Mouse (Mus musculus) right cerebral cortex, postnatal 25 days (tissue): ENCODE measurements around the gene Mllt6.
"Not testable (repeated sequence)": the region's sequence is repeated elsewhere in the genome, so short reads cannot be mapped to it uniquely, and the experiment has no call there.

Experiments
- DNase-seq: peaks from one replicate; pipeline ENCODE4 v3.0.0; 2022

Mllt6 gene

GRCm38 (mm10) chr11:97718281-97718860, 55.2 kb downstream of the Mllt6 start:
- no peak for DNase-seq

GRCm38 (mm10) chr11:97719041-97719440, 55.8 kb downstream of the Mllt6 start:
- DNase-seq: no peak

- DNase-seq: no peak
These were observed 58.1 kb downstream of the Mllt6 start for GRCm38 (mm10) chr11:97721338-97721737.

GRCm38 (mm10) chr11:97723709-97724108, 60.5 kb downstream of the Mllt6 start:
- no peak for DNase-seq

GRCm38 (mm10) chr11:97728311-97728710, 65.1 kb downstream of the Mllt6 start:
- no peak for DNase-seq

GRCm38 (mm10) chr11:97728730-97729129, 65.5 kb downstream of the Mllt6 start:
- DNase-seq: no peak

GRCm38 (mm10) chr11:97733689-97734088, 70.5 kb downstream of the Mllt6 start:
- DNase-seq: no peak

GRCm38 (mm10) chr11:97734810-97735209, 71.6 kb downstream of the Mllt6 start:
- not testable (repeated sequence) for DNase-seq
